Mouse (Mus musculus): Measurements from ENCODE around the gene Ints13.

- no peak for TF ChIP-seq POLR2A (IDR thresholded peaks at IDR 0.05; ENCODE audit: borderline replicate concordance, extremely low read depth, insufficient read depth, insufficient read length, poor library complexity, severe bottlenecking)
- no peak for TF ChIP-seq CTCF (IDR thresholded peaks at IDR 0.05; ENCODE audit: borderline replicate concordance, extremely low read depth, insufficient read depth, insufficient read length)
Observed at GRCm38 (mm10) chr6:146614541-146614940, 36.9 kb upstream of the Ints13 start.
